Mouse (Mus musculus): ENCODE data around the gene Abcc4. TPM values are rescaled to one million over a fixed set of nuclear protein-coding genes. Genes with fewer than 3 reads are reported as not detected.

Gene Abcc4
- total RNA-seq, 4 experiments from 2014 or later, result 9.7 to 10.9 (median 10.2) TPM

- no peak for DNase-seq (ENCODE audit: low spot score in 2 of 2)
Observed at GRCm38 (mm10) chr14:118436791-118437155, 269.2 kb downstream of the Abcc4 start.

- DNase-seq (ENCODE audit: low spot score in 2 of 2), result no peak
Observed at GRCm38 (mm10) chr14:118435676-118436330, 270.2 kb downstream of the Abcc4 start.

GRCm38 (mm10) chr14:118434842-118435241 is 271.2 kb downstream of the Abcc4 start:
- no peak for DNase-seq (ENCODE audit: low spot score in 2 of 2)

- DNase-seq (ENCODE audit: low spot score in 2 of 2), result no peak
Observed at GRCm38 (mm10) chr14:118433848-118434247, 272.2 kb downstream of the Abcc4 start.

Small RNA genes within 50 kb of the gene (microRNA-seq; reads per million reads assigned to microRNA genes)
- not detected for gene Mir6391

Other genes starting within 250 kb of the Abcc4 start
- not detected for gene Cldn10, start 81.7 kb upstream of the Abcc4 start, total RNA-seq (2022)
- gene Dzip1, start 219.2 kb upstream of the Abcc4 start, total RNA-seq (2022), result 1 to 10 TPM; 1.4 to 1.7 (median 1.6) TPM
- 10 to 100 TPM; 15.9 to 21.0 (median 19.1) TPM for gene Dnajc3, start 231.8 kb upstream of the Abcc4 start, total RNA-seq (2022)